Mouse (Mus musculus): Measurements from ENCODE around the gene Tlr8. TPM values are rescaled to one million over a fixed set of nuclear protein-coding genes. Genes with fewer than 3 reads are reported as not detected.

The Tlr8 gene
- polyA plus RNA-seq, 1 experiment from 2014 or later = not detected

DNA sequence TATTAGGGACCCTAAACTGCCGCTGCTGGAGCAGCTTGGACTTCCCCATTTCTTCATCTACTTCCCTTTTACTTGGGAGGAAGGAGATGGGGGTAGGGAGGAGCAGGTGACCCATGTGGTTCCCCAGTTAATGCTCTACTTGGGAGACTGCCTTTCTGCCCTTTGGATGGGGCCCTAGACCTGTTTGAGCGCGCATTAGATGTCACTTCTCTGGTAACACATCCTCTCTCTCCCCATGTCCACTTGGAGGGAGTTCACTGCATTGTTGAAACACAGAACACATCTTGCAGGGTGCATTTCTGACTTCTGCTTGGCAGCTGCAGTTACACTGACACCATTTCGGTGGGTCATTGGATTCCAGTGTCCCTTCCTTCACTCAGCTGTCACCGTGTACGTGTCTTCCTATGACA lies 53.8 kb downstream of the Tlr8 start:
- no peaks in the 10 kb centered on the region for H3K4me1 ChIP-seq (ENCODE audit: control insufficient read depth, insufficient read depth, low read length)
- H3K4me3 ChIP-seq (ENCODE audit: low read depth, low read length) = no peak overlapping the region
- H3K4me2 ChIP-seq (ENCODE audit: low read depth, low read length) = no peak overlapping the region
- no peaks in the 10 kb centered on the region for H3K9me3 ChIP-seq (replicated peaks; ENCODE audit: control insufficient read depth, low read length)
- WGBS = 48% methylated on average over 6 of the region's 6 CpGs
- peaks cover 3% of the 10 kb centered on the region; the same call in 1 of the 2 replicates for H3K27me3 ChIP-seq (ENCODE audit: control insufficient read depth, insufficient read depth, low read length)
- ATAC-seq (replicated peaks; ENCODE audit: insufficient number of reproducible peaks, low FRiP score, low TSS enrichment, low read depth) (no peak), DNase-seq (ENCODE audit: low spot score) (no peak)
- no peaks in the 10 kb centered on the region for H3K36me3 ChIP-seq (replicated peaks; ENCODE audit: control insufficient read depth, insufficient read depth, low read depth, low read length)
- no peak overlapping the region for H3K9ac ChIP-seq (replicated peaks; ENCODE audit: low read length)
- no peak overlapping the region for H3K27ac ChIP-seq (replicated peaks; ENCODE audit: low read depth, low read length)

GRCm38 (mm10) chrX:167209828-167210227 lies 54.3 kb downstream of the Tlr8 start:
- Histone ChIP-seq H3K9me3 (replicated peaks; ENCODE audit: control insufficient read depth, low read length) (no peaks in the 10 kb centered on the region), H3K27ac (replicated peaks; ENCODE audit: low read depth, low read length) (no peak overlapping the region), H3K4me1 (ENCODE audit: control insufficient read depth, insufficient read depth, low read length) (no peaks in the 10 kb centered on the region), H3K4me3 (ENCODE audit: low read depth, low read length) (no peak overlapping the region), H3K4me2 (ENCODE audit: low read depth, low read length) (no peak overlapping the region; the same call in 1 of the 2 replicates), H3K9ac (replicated peaks; ENCODE audit: low read length) (no peak overlapping the region), H3K27me3 (ENCODE audit: control insufficient read depth, insufficient read depth, low read length) (peaks cover 3% of the 10 kb centered on the region; the same call in 1 of the 2 replicates), H3K36me3 (replicated peaks; ENCODE audit: control insufficient read depth, insufficient read depth, low read depth, low read length) (no peaks in the 10 kb centered on the region)
- no peak for ATAC-seq (replicated peaks; ENCODE audit: insufficient number of reproducible peaks, low FRiP score, low TSS enrichment, low read depth)
- peak; percentile 1 for DNase-seq (ENCODE audit: low spot score)
- WGBS = 66% methylated on average over 8 of the region's 8 CpGs

DNA sequence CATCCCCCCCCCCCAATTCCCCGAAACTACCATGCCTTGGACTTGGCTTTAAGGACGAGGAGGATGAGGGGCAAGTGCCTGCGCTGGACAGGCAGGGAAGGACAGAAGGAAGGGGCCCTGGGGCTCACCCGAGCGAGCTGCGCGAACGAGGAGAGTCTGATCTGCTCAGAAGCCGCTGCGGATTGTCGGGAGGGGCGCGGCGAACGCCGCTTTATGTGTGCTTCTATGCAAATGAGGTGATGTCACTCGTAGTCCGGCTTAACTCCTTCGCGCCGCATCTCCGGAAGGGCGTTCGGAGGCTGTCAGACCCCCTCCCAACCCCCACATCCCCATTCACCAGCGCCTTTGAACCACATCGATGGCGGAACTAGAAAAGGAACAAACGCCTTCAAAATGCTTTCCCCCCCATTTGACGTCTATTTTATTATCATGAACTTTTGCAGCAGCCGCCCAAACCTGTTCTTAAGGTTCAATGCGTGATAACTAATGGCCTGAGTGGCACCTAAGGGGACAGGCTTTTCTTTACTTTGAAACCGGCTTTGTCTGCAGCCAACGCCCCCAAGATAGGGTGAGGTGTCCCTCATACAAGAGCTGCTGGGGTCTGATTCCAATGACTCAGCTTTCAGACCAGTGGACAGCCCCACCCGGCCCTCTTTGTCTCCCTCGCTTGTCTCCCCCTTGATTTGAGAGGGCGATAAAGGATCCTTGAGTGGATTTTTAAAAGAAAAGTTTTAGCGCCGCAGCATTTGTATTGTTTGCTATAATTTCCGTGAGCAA lies 55.0 kb downstream of the Tlr8 start, which contains the start of gene Tmsb4x:
Gene Tmsb4x (minus strand): TSS at position 338 of the 777 bp plus-strand sequence.
- peak; percentile 87 for ATAC-seq (replicated peaks; ENCODE audit: insufficient number of reproducible peaks, low FRiP score, low TSS enrichment, low read depth)
- WGBS = 24% methylated on average over 36 of the region's 39 CpGs

GRCm38 (mm10) chrX:167208506-167208820 lies 55.7 kb downstream of the Tlr8 start:
- peak overlapping the region; percentile 65; the same call in 1 of the 2 replicates for H3K27ac ChIP-seq (replicated peaks; ENCODE audit: low read depth, low read length)
- H3K9me3 ChIP-seq (replicated peaks; ENCODE audit: control insufficient read depth, low read length) = no peaks in the 10 kb centered on the region
- H3K27me3 ChIP-seq (ENCODE audit: control insufficient read depth, insufficient read depth, low read length) = peaks cover 3% of the 10 kb centered on the region; the same call in 1 of the 2 replicates
- DNase-seq (ENCODE audit: low spot score) (peak; percentile 55), ATAC-seq (replicated peaks; ENCODE audit: insufficient number of reproducible peaks, low FRiP score, low TSS enrichment, low read depth) (no peak)
- H3K9ac ChIP-seq (replicated peaks; ENCODE audit: low read length) = peak overlapping the region; percentile 74
- 22% methylated on average over 16 of the region's 16 CpGs for WGBS
- H3K4me1 ChIP-seq (ENCODE audit: control insufficient read depth, insufficient read depth, low read length) = no peaks in the 10 kb centered on the region
- H3K4me3 ChIP-seq (ENCODE audit: low read depth, low read length) = peak overlapping the region; percentile 59
- no peaks in the 10 kb centered on the region for H3K36me3 ChIP-seq (replicated peaks; ENCODE audit: control insufficient read depth, insufficient read depth, low read depth, low read length)
- peak overlapping the region; percentile 39 for H3K4me2 ChIP-seq (ENCODE audit: low read depth, low read length)

More for the DNA sequence above, 55.0 kb downstream of the Tlr8 start, which contains the start of gene Tmsb4x:
- Histone ChIP-seq H3K4me2 (ENCODE audit: low read depth, low read length) (peak within 1 kb of the TSS; percentile 39), H3K9ac (replicated peaks; ENCODE audit: low read length) (peak within 1 kb of the TSS; percentile 74), H3K9me3 (replicated peaks; ENCODE audit: control insufficient read depth, low read length) (no peaks in the 10 kb centered on the region), H3K27me3 (ENCODE audit: control insufficient read depth, insufficient read depth, low read length) (peaks cover 3% of the 10 kb centered on the region; the same call in 1 of the 2 replicates), H3K4me3 (ENCODE audit: low read depth, low read length) (peak within 1 kb of the TSS; percentile 59), H3K4me1 (ENCODE audit: control insufficient read depth, insufficient read depth, low read length) (no peaks in the 10 kb centered on the region), H3K27ac (replicated peaks; ENCODE audit: low read depth, low read length) (peak within 1 kb of the TSS; percentile 65), H3K36me3 (replicated peaks; ENCODE audit: control insufficient read depth, insufficient read depth, low read depth, low read length) (no peaks in the 10 kb centered on the region)
- DNase-seq (ENCODE audit: low spot score) = peak; percentile 79

DNA sequence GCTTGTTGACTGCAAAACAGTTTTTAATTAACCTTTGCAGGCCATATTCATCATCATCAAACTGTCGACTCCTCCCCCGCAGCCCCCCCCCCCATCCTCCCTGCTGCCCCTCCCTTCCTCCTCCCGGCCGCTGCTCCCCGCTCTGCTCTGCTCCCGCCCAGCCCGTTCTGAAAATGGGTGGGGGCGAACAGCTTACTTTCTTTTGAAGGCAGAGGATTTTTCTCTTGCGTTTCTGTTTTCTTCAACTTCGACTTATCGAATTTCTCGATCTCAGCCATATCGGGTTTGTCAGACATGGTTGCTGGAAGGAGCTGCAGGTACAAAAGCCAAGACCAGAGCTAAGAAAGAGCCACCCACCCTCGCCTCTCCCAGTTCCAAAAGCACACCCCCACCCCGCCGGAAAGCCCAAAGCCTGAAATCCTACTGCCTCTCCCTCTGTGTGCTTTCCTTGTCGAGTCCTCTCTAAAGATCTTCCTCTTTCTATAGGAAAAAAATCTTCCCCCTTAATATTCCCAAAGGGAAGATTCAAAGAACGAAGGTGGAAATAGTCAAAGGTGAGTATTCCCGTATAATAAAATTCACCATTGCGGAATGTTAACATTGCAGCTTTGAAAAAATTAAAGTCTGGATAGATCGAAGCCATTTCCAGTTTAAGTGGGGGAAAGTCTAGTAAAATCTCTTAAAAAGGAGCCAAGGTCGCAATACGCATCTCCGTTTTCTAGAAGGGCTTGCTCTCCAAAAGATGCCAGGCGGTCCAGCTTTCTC lies 56.2 kb downstream of the Tlr8 start:
- no peaks in the 10 kb centered on the region for H3K36me3 ChIP-seq (replicated peaks; ENCODE audit: control insufficient read depth, insufficient read depth, low read depth, low read length)
- peak; percentile 34 for DNase-seq (ENCODE audit: low spot score)
- no peak; the same call in 1 of the 2 replicates for ATAC-seq (replicated peaks; ENCODE audit: insufficient number of reproducible peaks, low FRiP score, low TSS enrichment, low read depth)
- H3K9me3 ChIP-seq (replicated peaks; ENCODE audit: control insufficient read depth, low read length) = no peaks in the 10 kb centered on the region
- H3K9ac ChIP-seq (replicated peaks; ENCODE audit: low read length) = peak overlapping the region; percentile 74
- no peaks in the 10 kb centered on the region for H3K4me1 ChIP-seq (ENCODE audit: control insufficient read depth, insufficient read depth, low read length)
- peak overlapping the region; percentile 59 for H3K4me3 ChIP-seq (ENCODE audit: low read depth, low read length)
- WGBS = 22% methylated on average over 24 of the region's 25 CpGs
- peak overlapping the region; percentile 65 for H3K27ac ChIP-seq (replicated peaks; ENCODE audit: low read depth, low read length)
- H3K27me3 ChIP-seq (ENCODE audit: control insufficient read depth, insufficient read depth, low read length) = peaks cover 3% of the 10 kb centered on the region; the same call in 1 of the 2 replicates
- H3K4me2 ChIP-seq (ENCODE audit: low read depth, low read length) = peak overlapping the region; percentile 39

GRCm38 (mm10) chrX:167205813-167206520 lies 58.2 kb downstream of the Tlr8 start:
- ATAC-seq (replicated peaks; ENCODE audit: insufficient number of reproducible peaks, low FRiP score, low TSS enrichment, low read depth) (0 out of 2 replicates have a peak, but pooled peaks have one; percentile 29), DNase-seq (ENCODE audit: low spot score) (no peak)
- H3K27ac ChIP-seq (replicated peaks; ENCODE audit: low read depth, low read length) = no peak overlapping the region
- no peaks in the 10 kb centered on the region for H3K4me1 ChIP-seq (ENCODE audit: control insufficient read depth, insufficient read depth, low read length)
- peaks cover 3% of the 10 kb centered on the region; the same call in 1 of the 2 replicates for H3K27me3 ChIP-seq (ENCODE audit: control insufficient read depth, insufficient read depth, low read length)
- H3K4me2 ChIP-seq (ENCODE audit: low read depth, low read length) = no peak overlapping the region
- H3K36me3 ChIP-seq (replicated peaks; ENCODE audit: control insufficient read depth, insufficient read depth, low read depth, low read length) = no peaks in the 10 kb centered on the region
- H3K9me3 ChIP-seq (replicated peaks; ENCODE audit: control insufficient read depth, low read length) = no peaks in the 10 kb centered on the region
- no peak overlapping the region for H3K4me3 ChIP-seq (ENCODE audit: low read depth, low read length)
- WGBS = 76% methylated on average over 8 of the region's 8 CpGs
- no peak overlapping the region for H3K9ac ChIP-seq (replicated peaks; ENCODE audit: low read length)

- DNase-seq (ENCODE audit: low spot score) (no peak), ATAC-seq (replicated peaks; ENCODE audit: insufficient number of reproducible peaks, low FRiP score, low TSS enrichment, low read depth) (no peak)
- WGBS = 82% methylated on average over 2 of the region's 2 CpGs
- H3K27me3 ChIP-seq (ENCODE audit: control insufficient read depth, insufficient read depth, low read length) = no peaks in the 10 kb centered on the region
- no peaks in the 10 kb centered on the region for H3K4me1 ChIP-seq (ENCODE audit: control insufficient read depth, insufficient read depth, low read length)
- no peaks in the 10 kb centered on the region for H3K36me3 ChIP-seq (replicated peaks; ENCODE audit: control insufficient read depth, insufficient read depth, low read depth, low read length)
- no peaks in the 10 kb centered on the region for H3K9me3 ChIP-seq (replicated peaks; ENCODE audit: control insufficient read depth, low read length)
- no peak overlapping the region for H3K4me2 ChIP-seq (ENCODE audit: low read depth, low read length)
- H3K27ac ChIP-seq (replicated peaks; ENCODE audit: low read depth, low read length) = no peak overlapping the region
- H3K9ac ChIP-seq (replicated peaks; ENCODE audit: low read length) = no peak overlapping the region
- no peak overlapping the region for H3K4me3 ChIP-seq (ENCODE audit: low read depth, low read length)
Observed at GRCm38 (mm10) chrX:167201365-167201764, 62.8 kb downstream of the Tlr8 start.
